Mouse (Mus musculus) CH12.LX (cell line): ENCODE results near the gene Psmb8. TPM values are rescaled to one million over a fixed set of nuclear protein-coding genes. Genes with fewer than 3 reads are reported as not detected.

ENCODE experiments used
- DNase-seq: peaks from one replicate; pipeline ENCODE4 v3.0.0-alpha.2; 2013; ENCODE audit errors: extremely low read depth
- H3K27ac ChIP-seq: 2 replicates; pipeline ENCODE4 v1.5.1; 2012; ENCODE audit warnings: low read depth, mild to moderate bottlenecking, control low read depth, moderate library complexity; ENCODE audit not compliant: insufficient read depth
- H3K27me3 ChIP-seq: replicated peaks from 2 replicates; pipeline ENCODE3; 2012; ENCODE audit warnings: inconsistent platforms
- H3K36me3 ChIP-seq, 2 experiments: replicated peaks in 1 of 2; 2 replicates each; pipeline versions ENCODE3 to v1.6.1; 2012; ENCODE audit warnings: inconsistent platforms in 1 of 2, low read length in 1 of 2, mild to moderate bottlenecking in 1 of 2, mixed read lengths in 1 of 2, moderate library complexity in 1 of 2; ENCODE audit not compliant: control insufficient read depth in 1 of 2, insufficient read depth in 1 of 2
- H3K4me1 ChIP-seq, 2 experiments: 2 replicates each; pipeline ENCODE4 v1.6.1; 2012; ENCODE audit warnings: inconsistent platforms in 1 of 2, moderate library complexity in 1 of 2; ENCODE audit not compliant: insufficient read depth in 2 of 2, control insufficient read depth in 1 of 2
- H3K4me2 ChIP-seq: 2 replicates; pipeline ENCODE4 v1.6.1; 2012; ENCODE audit warnings: low read depth, mild to moderate bottlenecking, control low read depth; ENCODE audit not compliant: poor library complexity, insufficient read depth, severe bottlenecking
- H3K4me3 ChIP-seq, 3 experiments: fragments of 150-350 bp in 1 of 3; sonication (generic) in 1 of 3; replicated peaks in 1 of 3; 2 replicates each; pipeline versions ENCODE3 to v1.5.1; 2011 to 2012; ENCODE audit warnings: low read depth in 2 of 3, low read length in 2 of 3, mild to moderate bottlenecking in 2 of 3, moderate library complexity in 2 of 3, control low read depth in 1 of 3, improper control_type of control experiment in 1 of 3, inconsistent platforms in 1 of 3, mixed read lengths in 1 of 3; ENCODE audit not compliant: poor library complexity in 1 of 3
- H3K79me2 ChIP-seq: replicated peaks from 2 replicates; pipeline ENCODE4 v1.6.1; 2012; ENCODE audit warnings: mild to moderate bottlenecking, moderate library complexity; ENCODE audit not compliant: control insufficient read depth, poor library complexity, insufficient read depth, severe bottlenecking; ENCODE audit errors: extremely low read depth
- H3K9ac ChIP-seq: 2 replicates; pipeline ENCODE4 v1.6.1; 2012; ENCODE audit warnings: low read depth, mild to moderate bottlenecking, control low read depth, moderate library complexity; ENCODE audit not compliant: insufficient read depth
- H3K9me3 ChIP-seq: replicated peaks from 2 replicates; pipeline ENCODE3; 2012; ENCODE audit warnings: low read length, inconsistent platforms, mixed read lengths
- CHD2 ChIP-seq: IDR thresholded peaks from 2 replicates; pipeline ENCODE4 v1.6.1; 2011; ENCODE audit warnings: low read length, improper control_type of control experiment
- CTCF ChIP-seq, 2 experiments: IDR thresholded peaks in 1 of 2; conservative IDR thresholded peaks in 1 of 2; 2 replicates each; pipeline ENCODE4 v1.5.1; 2011 to 2012; ENCODE audit warnings: low read depth in 2 of 2, low read length in 2 of 2, improper control_type of control experiment in 1 of 2, inconsistent platforms in 1 of 2, mild to moderate bottlenecking in 1 of 2, moderate library complexity in 1 of 2
- E2F4 ChIP-seq: IDR thresholded peaks from 2 replicates; pipeline ENCODE4 v1.6.1; 2011; ENCODE audit warnings: low read depth, low read length, improper control_type of control experiment; ENCODE audit not compliant: insufficient replicate concordance
- ELF1 ChIP-seq: IDR thresholded peaks from 2 replicates; pipeline ENCODE4 v1.6.1; 2014; ENCODE audit warnings: low read depth, mild to moderate bottlenecking, inconsistent platforms, low read length, improper control_type of control experiment
- EP300 ChIP-seq: IDR thresholded peaks from 2 replicates; pipeline ENCODE4 v1.6.1; 2011; ENCODE audit warnings: low read length, improper control_type of control experiment
- JUN ChIP-seq: IDR thresholded peaks from 2 replicates; pipeline ENCODE4 v1.6.1; 2011; ENCODE audit warnings: low read depth, mild to moderate bottlenecking, low read length, improper control_type of control experiment, moderate library complexity; ENCODE audit not compliant: insufficient read depth
- KAT2A ChIP-seq: IDR thresholded peaks from 2 replicates; pipeline ENCODE4 v1.6.1; 2012; ENCODE audit warnings: low read length, improper control_type of control experiment, inconsistent platforms; ENCODE audit not compliant: insufficient replicate concordance
- MAFK ChIP-seq: IDR thresholded peaks from 2 replicates; pipeline ENCODE4 v1.6.1; 2011; ENCODE audit warnings: low read length, improper control_type of control experiment; ENCODE audit not compliant: insufficient replicate concordance
- NRF1 ChIP-seq: IDR thresholded peaks from 2 replicates; pipeline ENCODE4 v1.6.1; 2014; ENCODE audit warnings: low read depth, mild to moderate bottlenecking, inconsistent platforms, low read length, improper control_type of control experiment, moderate library complexity
- PAX5 ChIP-seq: IDR thresholded peaks from 2 replicates; pipeline ENCODE4 v1.6.1; 2012; ENCODE audit warnings: low read length, inconsistent platforms, mixed read lengths
- POLR2AphosphoS2 ChIP-seq: IDR thresholded peaks from 2 replicates; pipeline ENCODE4 v1.6.1; 2011; ENCODE audit warnings: low read depth, low read length, improper control_type of control experiment
- RAD21 ChIP-seq: IDR thresholded peaks from 2 replicates; pipeline ENCODE4 v1.6.1; 2011; ENCODE audit warnings: low read depth, mild to moderate bottlenecking, low read length, improper control_type of control experiment, moderate library complexity
- RCOR1 ChIP-seq: conservative IDR thresholded peaks from 2 replicates; pipeline ENCODE4 v1.6.1; 2012; ENCODE audit warnings: low read depth, mild to moderate bottlenecking, inconsistent platforms, low read length, improper control_type of control experiment
- SMC3 ChIP-seq: IDR thresholded peaks from 2 replicates; pipeline ENCODE4 v1.6.1; 2011; ENCODE audit warnings: low read depth, low read length, improper control_type of control experiment
- TBP ChIP-seq: conservative IDR thresholded peaks from 2 replicates; pipeline ENCODE4 v1.6.1; 2011; ENCODE audit warnings: low read depth, low read length, improper control_type of control experiment
- TCF12 ChIP-seq: IDR thresholded peaks from 2 replicates; pipeline ENCODE4 v1.6.1; 2014; ENCODE audit warnings: low read depth, mild to moderate bottlenecking, inconsistent platforms, low read length, improper control_type of control experiment
- USF1 ChIP-seq: IDR thresholded peaks from 2 replicates; pipeline ENCODE4 v1.6.1; 2014; ENCODE audit warnings: low read depth, mild to moderate bottlenecking, inconsistent platforms, low read length, improper control_type of control experiment
- ZNF384 ChIP-seq: IDR thresholded peaks from 2 replicates; pipeline ENCODE4 v1.6.1; 2012; ENCODE audit warnings: low read depth, low read length, improper control_type of control experiment, inconsistent platforms
- dilution Hi-C: fragments of 300-500 bp; cut with MboI; formaldehyde crosslinking; loops from 2 replicates; pipeline ENCODE4 v1.14.3; 2020; ENCODE audit warnings: low sequenced_read_pairs; ENCODE audit not compliant: extremely low pct_unique_long_range_greater_than_20kb, extremely low pct_ligation_motif_present
- in situ Hi-C: fragments of 300-500 bp; cut with MboI; formaldehyde crosslinking; loops from 3 replicates; pipeline ENCODE4 v1.14.3; 2019; ENCODE audit warnings: low sequenced_read_pairs, low pct_ligation_motif_present, low pct_unique_long_range_greater_than_20kb, mixed read lengths
- polyA plus RNA-seq: library from polyadenylated mRNA; unstranded; fragments of >175 nt; gene quantifications from 2 replicates; pipeline ENCODE4 v1.2.1, GENCODE M21; 2012; ENCODE audit warnings: low read depth; ENCODE audit not compliant: insufficient read length
- total RNA-seq, 2 experiments: library from RNA; depleted of rRNA; stranded (reverse); fragments of 300-350 nt in 1 of 2; fragments of >200 nt in 1 of 2; gene quantifications; 2 replicates each; pipeline ENCODE4 v1.2.3; 2012 to 2014

The Psmb8 gene
- total and polyA plus RNA-seq, 3 experiments: 652 to 989 (median 857) TPM

- peak; percentile 51 for TF ChIP-seq SMC3
- no peak for TF ChIP-seq PAX5
- peak; percentile 56 for TF ChIP-seq RAD21
- TF ChIP-seq POLR2AphosphoS2: no peak
- peak in 1 of 2 experiments; percentile 63; a peak in 2 of 4 replicates for TF ChIP-seq CTCF (conservative IDR thresholded peaks at IDR 0.05 in 1 of 2, IDR thresholded peaks at IDR 0.05 in 1 of 2; ENCODE audit: low read depth in 2 of 2, low read length in 2 of 2)
- Histone ChIP-seq H3K36me3 (peaks cover 0 to 31% of the 10 kb centered on the region in 2 experiments), H3K4me2 (no peak overlapping the region), H3K4me3 (no peak overlapping the region), H3K79me2 (no peaks in the 10 kb centered on the region), H3K27me3 (no peaks in the 10 kb centered on the region), H3K27ac (no peak overlapping the region), H3K9me3 (no peaks in the 10 kb centered on the region), H3K4me1 (peaks cover 0 to 18% of the 10 kb centered on the region in 2 experiments; a peak in 2 of 4 replicates), H3K9ac (no peak overlapping the region)
- dilution Hi-C loops: no loop called here
- DNase-seq: no peak
- in situ Hi-C loops: loop anchor here (5.0 to 10.0 kb wide), 3 partner anchors 100 to 308 kb away; no protein-coding TSS in a partner anchor
These were observed 49.5 kb downstream of the Psmb8 start for GRCm38 (mm10) chr17:34247047-34247446.

- peaks cover 0 to 15% of the 10 kb centered on the region in 2 experiments for H3K36me3 ChIP-seq
- H3K4me3 ChIP-seq: no peak overlapping the region
- H3K4me2 ChIP-seq: no peak overlapping the region
- H3K27me3 ChIP-seq: no peaks in the 10 kb centered on the region
- no peak overlapping the region for H3K27ac ChIP-seq
- DNase-seq: no peak
- H3K9me3 ChIP-seq: no peaks in the 10 kb centered on the region
- peaks cover 0 to 23% of the 10 kb centered on the region in 2 experiments; a peak in 2 of 4 replicates for H3K4me1 ChIP-seq
- dilution Hi-C loops (no loop called here), in situ Hi-C loops (loop anchor here (5.0 to 10.0 kb wide), 3 partner anchors 99 to 306 kb away; no protein-coding TSS in a partner anchor)
- no peak overlapping the region for H3K9ac ChIP-seq
- peak; percentile 40 for TF ChIP-seq SMC3
- TF ChIP-seq CTCF (conservative IDR thresholded peaks at IDR 0.05 in 1 of 2, IDR thresholded peaks at IDR 0.05 in 1 of 2; ENCODE audit: low read depth in 2 of 2, low read length in 2 of 2): peak in 1 of 2 experiments; percentile 45; a peak in 2 of 4 replicates
- peak; percentile 10 for TF ChIP-seq RAD21
- 0 out of 2 replicates have a peak, but pooled peaks have one; percentile 13 for TF ChIP-seq TCF12
- no peak for TF ChIP-seq ZNF384
- TF ChIP-seq ELF1: peak; percentile 54; the same call in 1 of the 2 replicates
- TF ChIP-seq KAT2A: no peak
- TF ChIP-seq, all 38 proteins: peak for 5
- no peaks in the 10 kb centered on the region for H3K79me2 ChIP-seq
These were observed 51.2 kb downstream of the Psmb8 start for GRCm38 (mm10) chr17:34248764-34249163.

DNA sequence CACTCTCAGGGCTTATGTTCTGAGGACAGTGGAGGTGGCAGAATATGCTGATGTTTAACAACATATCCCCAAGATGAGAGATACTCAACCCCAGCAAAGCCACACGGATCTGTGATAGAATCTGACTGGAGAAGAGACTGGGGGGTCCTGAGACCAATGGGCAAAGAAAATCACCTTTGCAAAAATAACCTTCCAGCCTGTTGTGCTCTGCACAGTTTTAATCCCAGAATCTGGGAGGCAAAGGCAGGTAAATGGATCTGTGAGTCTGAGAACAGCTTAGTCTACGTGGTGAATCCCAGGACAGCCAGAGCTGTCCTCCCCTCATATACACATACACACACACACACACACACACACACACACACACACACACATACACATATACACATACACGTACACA is 51.8 kb downstream of the Psmb8 start:
- Histone ChIP-seq H3K27ac (no peak overlapping the region), H3K9me3 (no peaks in the 10 kb centered on the region), H3K4me3 (no peak overlapping the region), H3K36me3 (peaks cover 0 to 9% of the 10 kb centered on the region in 2 experiments), H3K79me2 (no peaks in the 10 kb centered on the region), H3K27me3 (no peaks in the 10 kb centered on the region), H3K4me2 (no peak overlapping the region), H3K4me1 (peaks cover 0 to 27% of the 10 kb centered on the region in 2 experiments; a peak in 2 of 4 replicates), H3K9ac (no peak overlapping the region)
- dilution Hi-C loops (no loop called here), in situ Hi-C loops (loop anchor here (5.0 to 10.0 kb wide), 3 partner anchors 98 to 305 kb away; no protein-coding TSS in a partner anchor)
- TF ChIP-seq E2F4: no peak
- TF ChIP-seq MAFK: no peak
- TF ChIP-seq JUN: no peak
- no peak for TF ChIP-seq RCOR1
- no peak for TF ChIP-seq PAX5
- no peak for TF ChIP-seq EP300
- no peak for TF ChIP-seq NRF1
- no peak for TF ChIP-seq USF1
- TF ChIP-seq TBP: no peak
- TF ChIP-seq POLR2AphosphoS2: no peak
- TF ChIP-seq CHD2: no peak
- DNase-seq: no peak
